Comparison of ENCODE assay signal across 16 mouse cellular contexts in the genomic region with DNA sequence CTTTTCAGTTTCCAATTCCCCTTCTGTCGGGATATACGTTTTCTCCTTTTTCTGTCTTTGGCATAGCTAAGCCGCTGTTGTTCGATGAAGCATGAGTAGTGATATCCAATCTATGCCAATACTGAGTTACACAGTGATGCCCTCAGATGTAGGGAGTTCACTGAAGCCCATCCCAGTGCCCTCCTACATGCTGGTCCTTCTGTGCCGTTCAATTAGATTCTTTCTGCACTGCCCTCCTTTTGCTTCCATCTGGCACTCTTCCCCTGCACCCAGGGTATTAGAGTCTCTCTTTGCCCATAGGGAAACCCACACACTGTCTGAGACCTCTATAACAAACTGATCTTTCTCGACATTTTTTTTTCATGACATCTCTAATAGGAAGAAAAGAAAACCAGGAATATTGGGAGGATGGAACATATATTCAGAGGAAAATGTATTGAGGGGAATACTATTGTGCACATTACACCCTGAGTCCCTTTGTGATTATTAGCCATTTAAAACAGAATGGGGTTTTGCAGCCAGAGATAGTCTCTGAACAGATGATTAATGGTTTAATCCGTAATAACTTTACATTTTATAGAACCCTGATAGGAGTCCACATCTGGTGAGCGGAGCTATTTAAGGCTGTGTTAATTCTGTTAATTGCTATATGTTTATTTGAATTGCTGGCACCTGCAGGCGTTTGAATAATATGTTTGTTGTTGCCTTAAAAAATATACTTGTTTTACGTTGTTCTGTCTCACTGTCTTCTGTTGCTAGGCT.
"Had no signal": no experiment of that assay in that cellular context is flagged by ENCODE, and none has a peak within 500 bp of the region (broad histone marks: within the 10 kb centered on the region; RNA-seq: fewer than 3 reads in every experiment).

No protein-coding gene starts in this region.

- ATAC-seq: liver, embryonic 12.5 days had no signal

- H3K9ac ChIP-seq: limb, embryonic 15.5 days; liver, embryonic 12.5 days; lung, embryonic 14.5 days; neural tube, embryonic 12.5 days; stomach, embryonic 15.5 days had no signal

- DNase-seq: kidney, adult 18-20 months; kidney, postnatal 10 days; kidney, postnatal 4 days; lung, embryonic 14.5 days; lung, postnatal 10 days; lung, postnatal 4 days; right cerebral cortex, postnatal 14 days; thymus, adult 2 months; thymus, postnatal 25 days had no signal

- H3K27me3 ChIP-seq: limb, embryonic 15.5 days; liver, embryonic 12.5 days; neural tube, embryonic 12.5 days; stomach, embryonic 15.5 days had no signal

- H3K27ac ChIP-seq: layer of hippocampus, adult 2 months; limb, embryonic 15.5 days; liver, embryonic 12.5 days; neural tube, embryonic 12.5 days; stomach, embryonic 15.5 days had no signal

- H3K9me3 ChIP-seq: limb, embryonic 15.5 days; liver, embryonic 12.5 days; neural tube, embryonic 12.5 days; stomach, embryonic 15.5 days had no signal

- H3K36me3 ChIP-seq: limb, embryonic 15.5 days; liver, embryonic 12.5 days; neural tube, embryonic 12.5 days; stomach, embryonic 15.5 days had no signal

- H3K4me2 ChIP-seq: limb, embryonic 15.5 days; liver, embryonic 12.5 days; lung, embryonic 14.5 days; midbrain, embryonic 11.5 days; neural tube, embryonic 12.5 days; stomach, embryonic 15.5 days had no signal

- H3K4me3 ChIP-seq: layer of hippocampus, adult 2 months; limb, embryonic 15.5 days; liver, embryonic 12.5 days; myocyte; neural tube, embryonic 12.5 days; stomach, embryonic 15.5 days had no signal

- H3K4me1 ChIP-seq: limb, embryonic 15.5 days; liver, embryonic 12.5 days; neural tube, embryonic 12.5 days; stomach, embryonic 15.5 days had no signal
